Mouse (Mus musculus) ES-E14 (cell line): Measurements from ENCODE around the gene Wee2. TPM values are rescaled to one million over a fixed set of nuclear protein-coding genes. Genes with fewer than 3 reads are reported as not detected.

Experiments used
- DNase-seq: peaks from one replicate; pipeline ENCODE4 v3.0.0-alpha.2; 2013; ENCODE audit warnings: low read depth, low spot score
- H3K27ac ChIP-seq: 2 replicates; pipeline ENCODE4 v1.5.1; 2012; ENCODE audit warnings: low read depth, mild to moderate bottlenecking, low read length, moderate library complexity, mixed read lengths; ENCODE audit not compliant: poor library complexity, insufficient read depth, severe bottlenecking
- H3K36me3 ChIP-seq: 2 replicates; pipeline ENCODE4 v1.6.1; 2012; ENCODE audit warnings: mild to moderate bottlenecking, low read length, moderate library complexity, mixed read lengths; ENCODE audit not compliant: control insufficient read depth, poor library complexity, insufficient read depth, severe bottlenecking
- H3K4me1 ChIP-seq, 2 experiments: fragments of 150-350 bp in 1 of 2; sonication (generic) in 1 of 2; 2 replicates each; pipeline ENCODE4 v1.6.1; 2012; ENCODE audit warnings: low read length in 2 of 2, mild to moderate bottlenecking in 1 of 2, mixed read lengths in 1 of 2; ENCODE audit not compliant: control insufficient read depth in 2 of 2, insufficient read depth in 2 of 2, poor library complexity in 1 of 2
- H3K4me3 ChIP-seq, 2 experiments: fragments of 150-350 bp in 1 of 2; sonication (generic) in 1 of 2; 2 replicates each; pipeline ENCODE4 v1.5.1; 2012; ENCODE audit warnings: low read length in 2 of 2, low read depth in 1 of 2, mild to moderate bottlenecking in 1 of 2, mixed read lengths in 1 of 2; ENCODE audit not compliant: insufficient read depth in 1 of 2, poor library complexity in 1 of 2, severe bottlenecking in 1 of 2
- H3K9ac ChIP-seq: 2 replicates; pipeline ENCODE4 v1.6.1; 2012; ENCODE audit warnings: low read depth, mild to moderate bottlenecking, low read length, mixed read lengths; ENCODE audit not compliant: poor library complexity, insufficient read depth, severe bottlenecking
- H3K9me3 ChIP-seq: fragments of 150-350 bp; sonication (generic); 2 replicates; pipeline ENCODE4 v1.6.1; 2012; ENCODE audit warnings: low read depth, mild to moderate bottlenecking, low read length; ENCODE audit not compliant: control insufficient read depth, insufficient read depth
- CHD2 ChIP-seq: IDR thresholded peaks from 2 replicates; pipeline ENCODE4 v1.6.1; 2014; ENCODE audit warnings: mild to moderate bottlenecking, low read depth, low read length, inconsistent platforms
- HCFC1 ChIP-seq: IDR thresholded peaks from 2 replicates; pipeline ENCODE4 v1.6.1; 2012; ENCODE audit warnings: low read length, inconsistent platforms, borderline replicate concordance; ENCODE audit not compliant: insufficient read depth
- MAFK ChIP-seq: IDR thresholded peaks from 2 replicates; pipeline ENCODE4 v1.6.1; 2014; ENCODE audit warnings: mild to moderate bottlenecking, low read depth, low read length, inconsistent platforms; ENCODE audit not compliant: insufficient read depth
- ZC3H11A ChIP-seq: IDR thresholded peaks from 2 replicates; pipeline ENCODE4 v1.6.1; 2012; ENCODE audit warnings: low read depth, mild to moderate bottlenecking, inconsistent platforms, low read length, borderline replicate concordance
- ZNF384 ChIP-seq: IDR thresholded peaks from 2 replicates; pipeline ENCODE4 v1.6.1; 2012; ENCODE audit warnings: low read depth, low read length, inconsistent platforms
- in situ Hi-C, 2 experiments: fragments of 600-800 bp; cut with MboI; formaldehyde crosslinking; loops; one replicate each; pipeline ENCODE4 v1.15.1; 2025; ENCODE audit warnings: low sequenced_read_pairs in 2 of 2, inconsistent platforms in 1 of 2; ENCODE audit not compliant: unreplicated experiment in 2 of 2
- total RNA-seq: library from RNA; depleted of rRNA; stranded (reverse); fragments of 300-350 nt; gene quantifications from 2 replicates; pipeline ENCODE4 v1.2.3, GENCODE M21; 2012

Gene Wee2
- total RNA-seq, 1 experiment = not detected

- no peak overlapping the region for H3K4me3 ChIP-seq
- in situ Hi-C loops = no loop called here
- no peak overlapping the region for H3K27ac ChIP-seq
- DNase-seq = no peak
- no peak overlapping the region for H3K9ac ChIP-seq
- TF ChIP-seq CHD2 (no peak), ZNF384 (no peak), MAFK (no peak), HCFC1 (no peak), ZC3H11A (no peak)
- H3K9me3 ChIP-seq = no peaks in the 10 kb centered on the region
- peaks cover 5% of the 10 kb centered on the region; the same call in 1 of the 2 replicates for H3K36me3 ChIP-seq
- H3K4me1 ChIP-seq = no peaks in the 10 kb centered on the region
Measured at GRCm38 (mm10) chr6:40411085-40411484, 27.8 kb upstream of the Wee2 start.

- Histone ChIP-seq H3K27ac (no peak overlapping the region), H3K9ac (no peak overlapping the region), H3K36me3 (peaks cover under 1% of the 10 kb centered on the region; the same call in 1 of the 2 replicates), H3K4me1 (no peaks in the 10 kb centered on the region), H3K4me3 (no peak overlapping the region), H3K9me3 (no peaks in the 10 kb centered on the region)
- no peak for DNase-seq
- TF ChIP-seq CHD2 (no peak), HCFC1 (no peak), ZC3H11A (no peak), ZNF384 (no peak), MAFK (no peak)
- in situ Hi-C loops = no loop called here
Measured at GRCm38 (mm10) chr6:40413046-40413445, 25.8 kb upstream of the Wee2 start.

GRCm38 (mm10) chr6:40413565-40413964, 25.3 kb upstream of the Wee2 start:
- Histone ChIP-seq H3K36me3 (no peaks in the 10 kb centered on the region), H3K9ac (no peak overlapping the region), H3K9me3 (no peaks in the 10 kb centered on the region), H3K27ac (no peak overlapping the region), H3K4me1 (no peaks in the 10 kb centered on the region), H3K4me3 (no peak overlapping the region)
- DNase-seq = no peak
- TF ChIP-seq ZC3H11A (no peak), ZNF384 (no peak), MAFK (no peak), CHD2 (no peak), HCFC1 (no peak)
- in situ Hi-C loops = no loop called here

GRCm38 (mm10) chr6:40415799-40416198, 23.1 kb upstream of the Wee2 start:
- no peaks in the 10 kb centered on the region for H3K9me3 ChIP-seq
- in situ Hi-C loops = no loop called here

GRCm38 (mm10) chr6:40418386-40418785, 20.5 kb upstream of the Wee2 start:
- in situ Hi-C loops = no loop called here

More at GRCm38 (mm10) chr6:40415799-40416198, 23.1 kb upstream of the Wee2 start:
- no peaks in the 10 kb centered on the region for H3K36me3 ChIP-seq
- no peak for TF ChIP-seq HCFC1
- no peak for TF ChIP-seq CHD2
- no peak for TF ChIP-seq ZNF384
- no peak for TF ChIP-seq MAFK
- no peak for TF ChIP-seq ZC3H11A
- no peak for DNase-seq
- no peaks in the 10 kb centered on the region for H3K4me1 ChIP-seq
- no peak overlapping the region for H3K9ac ChIP-seq
- H3K4me3 ChIP-seq = no peak overlapping the region
- no peak overlapping the region for H3K27ac ChIP-seq

More at GRCm38 (mm10) chr6:40418386-40418785, 20.5 kb upstream of the Wee2 start:
- Histone ChIP-seq H3K4me3 (no peak overlapping the region), H3K9ac (no peak overlapping the region), H3K36me3 (no peaks in the 10 kb centered on the region), H3K27ac (no peak overlapping the region), H3K4me1 (no peaks in the 10 kb centered on the region), H3K9me3 (no peaks in the 10 kb centered on the region)
- TF ChIP-seq HCFC1 (no peak), CHD2 (no peak), ZC3H11A (no peak), MAFK (no peak), ZNF384 (no peak)
- DNase-seq = no peak
